Mouse (Mus musculus) myocyte (in vitro differentiated cells): ENCODE results near the gene Galntl5.

Experiments used
- MYOG ChIP-seq, 3 experiments: IDR thresholded peaks; one replicate each; pipeline ENCODE4 v1.6.1; 2011; ENCODE audit warnings: control low read depth in 2 of 3, low read depth in 2 of 3, mild to moderate bottlenecking in 2 of 3; ENCODE audit not compliant: insufficient read length in 2 of 3, control insufficient read depth in 1 of 3, insufficient read depth in 1 of 3
- POLR2A ChIP-seq: IDR thresholded peaks from one replicate; pipeline ENCODE4 v1.6.1; 2011; ENCODE audit warnings: low read depth, mild to moderate bottlenecking, control low read depth, moderate library complexity; ENCODE audit not compliant: insufficient read length
- TCF12 ChIP-seq: IDR thresholded peaks from one replicate; pipeline ENCODE4 v1.6.1; 2011; ENCODE audit warnings: mild to moderate bottlenecking, control low read depth; ENCODE audit not compliant: poor library complexity, insufficient read depth, severe bottlenecking
- USF1 ChIP-seq: IDR thresholded peaks from one replicate; pipeline ENCODE4 v1.6.1; 2011; ENCODE audit warnings: low read depth, mild to moderate bottlenecking, control low read depth, moderate library complexity

DNA sequence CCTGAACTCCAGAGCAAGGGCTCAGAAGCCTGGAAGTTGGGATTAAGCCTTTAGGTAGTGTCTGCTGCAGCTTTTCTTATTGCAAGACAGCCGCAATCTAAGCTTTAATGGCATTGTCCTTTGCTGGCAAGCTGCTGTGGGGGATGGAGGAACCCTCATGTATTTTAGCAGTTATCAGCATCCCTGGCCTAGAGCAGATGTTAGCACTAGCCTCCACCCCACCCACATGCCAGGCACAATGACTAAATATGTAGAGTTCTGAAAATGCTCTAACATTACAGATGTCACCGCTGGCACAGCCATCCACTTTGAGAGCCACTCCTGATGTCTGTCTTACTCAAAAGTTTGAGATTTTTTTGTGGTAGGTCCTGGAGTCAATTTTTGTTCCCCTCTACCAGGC lies 75.4 kb downstream of the Galntl5 start:
- TF ChIP-seq POLR2A, result no peak
- TF ChIP-seq USF1, result no peak
- no peak for TF ChIP-seq TCF12
- TF ChIP-seq MYOG (IDR thresholded peaks at IDR 0.05; ENCODE audit: control insufficient read depth in 1 of 3, insufficient read depth in 1 of 3, insufficient read length in 2 of 3, low read depth in 2 of 3), result no peak
